Mouse (Mus musculus): Measurements from ENCODE around the gene Ccdc78. TPM values are rescaled to one million over a fixed set of nuclear protein-coding genes. Genes with fewer than 3 reads are reported as not detected.

The Ccdc78 gene
- total RNA-seq (2023) = not detected

GRCm38 (mm10) chr17:25786280-25786679, at the start of gene Ccdc78:
Ccdc78 (plus strand) TSS chr17:25786580.

GRCm38 (mm10) chr17:25754241-25754640, 32.1 kb upstream of the Ccdc78 start, which contains the start of gene Msln:
Msln (minus strand) TSS chr17:25754378.

GRCm38 (mm10) chr17:25773549-25774120, 12.7 kb upstream of the Ccdc78 start, which contains the start of gene Narfl:
Narfl (plus strand) TSS chr17:25773776.

GRCm38 (mm10) chr17:25785281-25785745, 1.1 kb upstream of the Ccdc78 start, which contains the start of gene Haghl:
Haghl (minus strand) TSS chr17:25785673.

GRCm38 (mm10) chr17:25792615-25793014, 6.2 kb downstream of the Ccdc78 start, which contains the start of gene Fam173a:
Fam173a (minus strand) TSS chr17:25792901.

GRCm38 (mm10) chr17:25795609-25796092, 9.3 kb downstream of the Ccdc78 start, which contains the start of gene AC134908.4:
AC134908.4 (minus strand) TSS chr17:25795659.

GRCm38 (mm10) chr17:25796951-25797369, 10.6 kb downstream of the Ccdc78 start, which contains the start of gene Metrn:
Metrn (minus strand) TSS chr17:25797136.

GRCm38 (mm10) chr17:25808789-25809605, 22.6 kb downstream of the Ccdc78 start, which contains the start of gene Fbxl16:
Fbxl16 (plus strand) TSS chr17:25809085.

GRCm38 (mm10) chr17:25823452-25823851, 37.1 kb downstream of the Ccdc78 start, which contains the start of gene Wdr24:
Wdr24 (plus strand) TSS chr17:25823627.

GRCm38 (mm10) chr17:25828712-25829557, 42.6 kb downstream of the Ccdc78 start, which contains the start of gene Jmjd8:
Jmjd8 (plus strand) TSS chr17:25828867.

GRCm38 (mm10) chr17:25833291-25833663, 46.9 kb downstream of the Ccdc78 start, which contains the start of gene Stub1:
Stub1 (minus strand) TSS chr17:25833404.

GRCm38 (mm10) chr17:25837076-25837410, 50.7 kb downstream of the Ccdc78 start, which contains the start of gene Rhbdl1:
Rhbdl1 (minus strand) TSS chr17:25837295.

Other genes with a start within 250 kb of the Ccdc78 start
- not detected for gene Sox8, start 215.9 kb upstream of the Ccdc78 start, total RNA-seq (2023)
- 36.5 TPM for gene Lmf1, start 207.5 kb upstream of the Ccdc78 start, total RNA-seq (2023)
- not detected for gene Gng13, start 69.4 kb upstream of the Ccdc78 start, total RNA-seq (2023)
- gene Chtf18, start 59.2 kb upstream of the Ccdc78 start, total RNA-seq (2023) = 6.9 TPM
- 4.1 TPM for gene Rpusd1, start 58.9 kb upstream of the Ccdc78 start, total RNA-seq (2023)
- gene Mslnl, start 50.5 kb upstream of the Ccdc78 start, total RNA-seq (2023) = not detected
- not detected for gene Msln, start 32.2 kb upstream of the Ccdc78 start, total RNA-seq (2023)
- 20.5 TPM for gene Narfl, start 12.8 kb upstream of the Ccdc78 start, total RNA-seq (2023)
- gene Haghl, start 907 bp upstream of the Ccdc78 start, total RNA-seq (2023) = 19.6 TPM
- gene Fam173a, start 6.3 kb downstream of the Ccdc78 start, total RNA-seq (2023) = 53.8 TPM
- gene AC134908.4, start 9.1 kb downstream of the Ccdc78 start, total RNA-seq (2023) = not detected
- gene Metrn, start 10.6 kb downstream of the Ccdc78 start, total RNA-seq (2023) = 19.9 TPM
- gene Fbxl16, start 22.5 kb downstream of the Ccdc78 start, total RNA-seq (2023) = not detected
- 16.9 TPM for gene Wdr24, start 37.0 kb downstream of the Ccdc78 start, total RNA-seq (2023)
- gene Jmjd8, start 42.3 kb downstream of the Ccdc78 start, total RNA-seq (2023) = 26.5 TPM
- gene Stub1, start 46.8 kb downstream of the Ccdc78 start, total RNA-seq (2023) = 49.0 TPM
- 5.6 TPM for gene Rhbdl1, start 50.7 kb downstream of the Ccdc78 start, total RNA-seq (2023)
- gene Gm20683, start 55.2 kb downstream of the Ccdc78 start, total RNA-seq (2023) = 13.2 TPM
- gene Rhot2, start 58.3 kb downstream of the Ccdc78 start, total RNA-seq (2023) = 66.5 TPM
- gene Wdr90, start 74.9 kb downstream of the Ccdc78 start, total RNA-seq (2023) = 27.2 TPM
- 6.3 TPM for gene Mcrip2, start 82.2 kb downstream of the Ccdc78 start, total RNA-seq (2023)
- gene Mettl26, start 88.5 kb downstream of the Ccdc78 start, total RNA-seq (2023) = 20.1 TPM
- 7.4 TPM for gene Wfikkn1, start 94.3 kb downstream of the Ccdc78 start, total RNA-seq (2023)
- gene Rab40c, start 133.1 kb downstream of the Ccdc78 start, total RNA-seq (2023) = 19.1 TPM
- gene Pigq, start 158.4 kb downstream of the Ccdc78 start, total RNA-seq (2023) = 51.5 TPM
- gene Nhlrc4, start 158.4 kb downstream of the Ccdc78 start, total RNA-seq (2023) = not detected
- 0.21 TPM for gene A930017K11Rik, start 166.0 kb downstream of the Ccdc78 start, total RNA-seq (2023)
- 33.7 TPM for gene Capn15, start 199.2 kb downstream of the Ccdc78 start, total RNA-seq (2023)

All from CD4-positive naive resting alpha-beta T cell, adult 76 days (primary cell).